Mouse (Mus musculus): Measurements from ENCODE around the gene Rabif. TPM values are rescaled to one million over a fixed set of nuclear protein-coding genes. Genes with fewer than 3 reads are reported as not detected.
"Not testable (repeated sequence)": the region's sequence is repeated elsewhere in the genome, so short reads cannot be mapped to it uniquely, and the experiment has no call there.

Rabif gene
- polyA plus RNA-seq, 1 experiment from 2014 or later = 52.0 TPM

- WGBS = 80% methylated on average over 6 of the region's 6 CpGs
- no peak for ATAC-seq (ENCODE audit: insufficient read depth, low FRiP score, low TSS enrichment)
- Histone ChIP-seq H3K4me1 (ENCODE audit: control insufficient read depth, insufficient read depth, low read length) (no peaks in the 10 kb centered on the region), H3K9me3 (ENCODE audit: control insufficient read depth, low read length) (no peaks in the 10 kb centered on the region), H3K4me2 (ENCODE audit: low read depth) (no peak overlapping the region), H3K4me3 (ENCODE audit: low read depth, low read length) (no peak overlapping the region), H3K27ac (ENCODE audit: low read depth, low read length) (no peak overlapping the region), H3K36me3 (ENCODE audit: control insufficient read depth, insufficient read depth, low read length) (no peaks in the 10 kb centered on the region), H3K9ac (ENCODE audit: low read length) (no peak overlapping the region), H3K27me3 (ENCODE audit: control insufficient read depth, insufficient read depth, low read length) (no peaks in the 10 kb centered on the region)
- DNase-seq (ENCODE audit: low spot score) = no peak
These were observed 32.3 kb downstream of the Rabif start for GRCm38 (mm10) chr1:134526752-134527151.

GRCm38 (mm10) chr1:134530618-134531017 is 36.2 kb downstream of the Rabif start:
- no peaks in the 10 kb centered on the region for H3K4me1 ChIP-seq (ENCODE audit: control insufficient read depth, insufficient read depth, low read length)
- H3K4me2 ChIP-seq (ENCODE audit: low read depth) = no peak overlapping the region
- no peaks in the 10 kb centered on the region for H3K27me3 ChIP-seq (ENCODE audit: control insufficient read depth, insufficient read depth, low read length)
- H3K4me3 ChIP-seq (ENCODE audit: low read depth, low read length) = no peak overlapping the region
- no peaks in the 10 kb centered on the region for H3K9me3 ChIP-seq (ENCODE audit: control insufficient read depth, low read length)
- no peak overlapping the region for H3K9ac ChIP-seq (ENCODE audit: low read length)
- WGBS = 84% methylated on average over 6 of the region's 6 CpGs
- ATAC-seq (ENCODE audit: insufficient read depth, low FRiP score, low TSS enrichment) (no peak), DNase-seq (ENCODE audit: low spot score) (no peak)
- H3K27ac ChIP-seq (ENCODE audit: low read depth, low read length) = no peak overlapping the region
- H3K36me3 ChIP-seq (ENCODE audit: control insufficient read depth, insufficient read depth, low read length) = no peaks in the 10 kb centered on the region

GRCm38 (mm10) chr1:134533710-134534109 is 39.3 kb downstream of the Rabif start:
- WGBS = 88% methylated on average over 10 of the region's 10 CpGs
- not testable (repeated sequence) for H3K9me3 ChIP-seq (ENCODE audit: control insufficient read depth, low read length); ATAC-seq (ENCODE audit: insufficient read depth, low FRiP score, low TSS enrichment); H3K4me1 ChIP-seq (ENCODE audit: control insufficient read depth, insufficient read depth, low read length); DNase-seq (ENCODE audit: low spot score); H3K27me3 ChIP-seq (ENCODE audit: control insufficient read depth, insufficient read depth, low read length); H3K9ac ChIP-seq (ENCODE audit: low read length); H3K27ac ChIP-seq (ENCODE audit: low read depth, low read length); H3K36me3 ChIP-seq (ENCODE audit: control insufficient read depth, insufficient read depth, low read length); H3K4me2 ChIP-seq (ENCODE audit: low read depth); H3K4me3 ChIP-seq (ENCODE audit: low read depth, low read length)

GRCm38 (mm10) chr1:134535054-134535453 is 40.6 kb downstream of the Rabif start:
- no peak overlapping the region for H3K4me2 ChIP-seq (ENCODE audit: low read depth)
- H3K9me3 ChIP-seq (ENCODE audit: control insufficient read depth, low read length) = no peaks in the 10 kb centered on the region
- DNase-seq (ENCODE audit: low spot score) = no peak
- H3K4me1 ChIP-seq (ENCODE audit: control insufficient read depth, insufficient read depth, low read length) = no peaks in the 10 kb centered on the region
- no peak overlapping the region for H3K9ac ChIP-seq (ENCODE audit: low read length)
- no peaks in the 10 kb centered on the region for H3K36me3 ChIP-seq (ENCODE audit: control insufficient read depth, insufficient read depth, low read length)
- no peak overlapping the region for H3K4me3 ChIP-seq (ENCODE audit: low read depth, low read length)
- ATAC-seq (ENCODE audit: insufficient read depth, low FRiP score, low TSS enrichment) = no peak
- no peak overlapping the region for H3K27ac ChIP-seq (ENCODE audit: low read depth, low read length)
- 93% methylated on average over 1 of the region's 1 CpGs for WGBS
- H3K27me3 ChIP-seq (ENCODE audit: control insufficient read depth, insufficient read depth, low read length) = no peaks in the 10 kb centered on the region

- Histone ChIP-seq H3K4me1 (ENCODE audit: control insufficient read depth, insufficient read depth, low read length) (no peaks in the 10 kb centered on the region), H3K4me3 (ENCODE audit: low read depth, low read length) (no peak overlapping the region), H3K4me2 (ENCODE audit: low read depth) (no peak overlapping the region), H3K27me3 (ENCODE audit: control insufficient read depth, insufficient read depth, low read length) (no peaks in the 10 kb centered on the region), H3K27ac (ENCODE audit: low read depth, low read length) (no peak overlapping the region), H3K9ac (ENCODE audit: low read length) (no peak overlapping the region), H3K36me3 (ENCODE audit: control insufficient read depth, insufficient read depth, low read length) (no peaks in the 10 kb centered on the region), H3K9me3 (ENCODE audit: control insufficient read depth, low read length) (no peaks in the 10 kb centered on the region)
- ATAC-seq (ENCODE audit: insufficient read depth, low FRiP score, low TSS enrichment) (no peak), DNase-seq (ENCODE audit: low spot score) (no peak)
- 76% methylated on average over 3 of the region's 3 CpGs for WGBS
These were observed 41.1 kb downstream of the Rabif start for GRCm38 (mm10) chr1:134535513-134535912.

- 93% methylated on average over 10 of the region's 10 CpGs for WGBS
- H3K9me3 ChIP-seq (ENCODE audit: control insufficient read depth, low read length) = no peaks in the 10 kb centered on the region; the same call in 1 of the 2 replicates
- no peaks in the 10 kb centered on the region for H3K4me1 ChIP-seq (ENCODE audit: control insufficient read depth, insufficient read depth, low read length)
- H3K36me3 ChIP-seq (ENCODE audit: control insufficient read depth, insufficient read depth, low read length) = no peaks in the 10 kb centered on the region
- ATAC-seq (ENCODE audit: insufficient read depth, low FRiP score, low TSS enrichment) = no peak
- no peak overlapping the region for H3K4me2 ChIP-seq (ENCODE audit: low read depth)
- no peak overlapping the region for H3K4me3 ChIP-seq (ENCODE audit: low read depth, low read length)
- H3K27me3 ChIP-seq (ENCODE audit: control insufficient read depth, insufficient read depth, low read length) = no peaks in the 10 kb centered on the region
- DNase-seq (ENCODE audit: low spot score) = no peak
- no peak overlapping the region for H3K9ac ChIP-seq (ENCODE audit: low read length)
- H3K27ac ChIP-seq (ENCODE audit: low read depth, low read length) = no peak overlapping the region
These were observed 46.2 kb downstream of the Rabif start for GRCm38 (mm10) chr1:134540610-134541009.

GRCm38 (mm10) chr1:134548231-134548630 is 53.8 kb downstream of the Rabif start:
- no peaks in the 10 kb centered on the region for H3K4me1 ChIP-seq (ENCODE audit: control insufficient read depth, insufficient read depth, low read length)
- H3K36me3 ChIP-seq (ENCODE audit: control insufficient read depth, insufficient read depth, low read length) = no peaks in the 10 kb centered on the region
- no peak overlapping the region for H3K9ac ChIP-seq (ENCODE audit: low read length)
- ATAC-seq (ENCODE audit: insufficient read depth, low FRiP score, low TSS enrichment) = no peak
- H3K9me3 ChIP-seq (ENCODE audit: control insufficient read depth, low read length) = no peaks in the 10 kb centered on the region; the same call in 1 of the 2 replicates
- no peak overlapping the region for H3K4me3 ChIP-seq (ENCODE audit: low read depth, low read length)
- H3K27ac ChIP-seq (ENCODE audit: low read depth, low read length) = no peak overlapping the region
- H3K4me2 ChIP-seq (ENCODE audit: low read depth) = no peak overlapping the region
- H3K27me3 ChIP-seq (ENCODE audit: control insufficient read depth, insufficient read depth, low read length) = no peaks in the 10 kb centered on the region
- no peak for DNase-seq (ENCODE audit: low spot score)
- WGBS = 81% methylated on average over 4 of the region's 4 CpGs

- no peaks in the 10 kb centered on the region for H3K27me3 ChIP-seq (ENCODE audit: control insufficient read depth, insufficient read depth, low read length)
- no peak for DNase-seq (ENCODE audit: low spot score)
- no peak for ATAC-seq (ENCODE audit: insufficient read depth, low FRiP score, low TSS enrichment)
- no peak within 1 kb of the TSS for H3K4me2 ChIP-seq (ENCODE audit: low read depth)
- no peak within 1 kb of the TSS for H3K27ac ChIP-seq (ENCODE audit: low read depth, low read length)
- H3K9ac ChIP-seq (ENCODE audit: low read length) = no peak within 1 kb of the TSS
- H3K36me3 ChIP-seq (ENCODE audit: control insufficient read depth, insufficient read depth, low read length) = no peaks in the 10 kb centered on the region
- no peak within 1 kb of the TSS for H3K4me3 ChIP-seq (ENCODE audit: low read depth, low read length)
- H3K9me3 ChIP-seq (ENCODE audit: control insufficient read depth, low read length) = no peaks in the 10 kb centered on the region; the same call in 1 of the 2 replicates
- no peaks in the 10 kb centered on the region for H3K4me1 ChIP-seq (ENCODE audit: control insufficient read depth, insufficient read depth, low read length)
- WGBS = 49% methylated on average over 7 of the region's 7 CpGs
These were observed 55.2 kb downstream of the Rabif start, which contains the start of gene Mgat4e for GRCm38 (mm10) chr1:134549632-134550132. TSS of gene Mgat4e (minus strand) at chr1:134549682.

GRCm38 (mm10) chr1:134551869-134552268 is 57.4 kb downstream of the Rabif start:
- no peak for DNase-seq (ENCODE audit: low spot score)

More at GRCm38 (mm10) chr1:134551869-134552268, 57.4 kb downstream of the Rabif start:
- no peak overlapping the region for H3K27ac ChIP-seq (ENCODE audit: low read depth, low read length)
- no peaks in the 10 kb centered on the region for H3K9me3 ChIP-seq (ENCODE audit: control insufficient read depth, low read length)
- peaks cover 9% of the 10 kb centered on the region; the same call in 1 of the 2 replicates for H3K4me1 ChIP-seq (ENCODE audit: control insufficient read depth, insufficient read depth, low read length)
- H3K27me3 ChIP-seq (ENCODE audit: control insufficient read depth, insufficient read depth, low read length) = no peaks in the 10 kb centered on the region
- H3K4me3 ChIP-seq (ENCODE audit: low read depth, low read length) = no peak overlapping the region
- H3K4me2 ChIP-seq (ENCODE audit: low read depth) = no peak overlapping the region
- no peak for ATAC-seq (ENCODE audit: insufficient read depth, low FRiP score, low TSS enrichment)
- 85% methylated on average over 3 of the region's 3 CpGs for WGBS
- H3K36me3 ChIP-seq (ENCODE audit: control insufficient read depth, insufficient read depth, low read length) = no peaks in the 10 kb centered on the region
- no peak overlapping the region for H3K9ac ChIP-seq (ENCODE audit: low read length)
